Mouse (Mus musculus): ENCODE measurements around the gene Pitx2.
A peak's percentile ranks its signal among the peaks of the same experiment; 100 is the strongest.

Pitx2 gene

DNA sequence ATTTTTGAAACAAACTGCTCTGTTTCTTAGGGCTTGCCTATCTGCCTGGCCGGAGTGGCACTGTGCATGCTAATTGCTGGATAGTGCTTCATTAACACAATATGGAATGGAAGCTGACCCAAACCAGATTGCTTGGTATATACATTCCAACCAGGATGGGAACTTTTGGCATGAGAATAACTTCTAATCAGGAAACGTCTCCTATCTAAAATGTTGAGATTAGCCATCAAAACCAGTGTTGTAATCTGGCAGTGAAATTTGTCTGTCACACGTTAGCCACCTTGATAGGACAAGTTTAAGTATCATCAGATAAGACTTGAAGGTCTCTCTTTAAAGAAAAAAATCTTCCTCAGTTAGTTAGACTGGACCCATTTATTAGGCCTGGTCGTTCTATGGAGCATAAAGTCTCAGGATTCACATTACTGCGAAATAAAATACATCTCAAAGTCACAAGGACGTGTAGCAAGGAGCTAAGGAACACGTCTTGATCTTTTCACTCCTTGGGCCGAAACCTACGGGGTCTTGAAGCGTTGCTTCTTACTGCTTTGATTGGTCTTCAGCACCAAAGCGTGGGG is 2.1 kb downstream of the Pitx2 start:
- DNase-seq (ENCODE audit: low read depth, low spot score) = no peak

DNA sequence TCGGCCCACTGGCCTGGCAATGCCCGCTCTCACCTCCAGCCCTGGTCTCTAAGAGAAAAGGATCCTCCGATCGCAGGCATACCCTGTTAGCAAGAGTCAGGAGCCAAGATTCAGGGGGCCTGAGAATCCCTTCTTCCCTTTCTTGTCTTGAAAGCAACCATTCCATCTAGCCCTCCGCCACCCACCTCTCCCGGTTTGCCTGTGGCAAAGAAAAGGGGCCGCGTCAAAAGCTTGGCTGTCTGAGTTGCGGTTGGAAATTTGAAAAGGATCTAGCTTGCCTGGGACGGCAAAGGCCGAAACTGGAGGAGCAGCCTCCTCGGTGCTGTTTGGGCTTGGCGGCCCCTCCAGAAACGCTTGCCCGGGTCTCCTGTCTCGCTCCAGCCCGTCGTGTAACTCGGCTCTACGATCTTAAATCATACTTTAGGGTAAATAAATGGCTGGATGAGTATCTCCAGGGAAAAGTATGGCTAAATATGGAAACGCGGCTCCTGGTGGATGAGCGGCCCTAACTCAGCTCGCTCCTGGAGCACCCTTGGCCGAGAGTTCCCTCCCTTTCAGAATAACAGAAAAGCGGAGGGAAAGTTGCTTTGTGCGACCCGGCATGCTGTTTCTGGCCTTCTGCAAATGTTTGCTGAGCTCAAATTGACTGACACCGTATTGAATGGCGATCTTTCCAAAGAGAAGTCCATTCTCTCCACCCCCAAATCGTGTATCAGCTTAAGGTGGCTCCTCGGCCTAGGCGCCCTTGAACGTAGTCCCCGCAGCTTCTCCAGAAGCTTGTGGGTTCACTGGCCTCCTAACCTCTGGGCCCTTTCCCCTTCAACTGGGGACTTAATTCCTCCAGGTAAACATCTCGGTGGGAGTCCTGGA is 3.4 kb downstream of the Pitx2 start:
- DNase-seq (ENCODE audit: low read depth, low spot score) = no peak

DNA sequence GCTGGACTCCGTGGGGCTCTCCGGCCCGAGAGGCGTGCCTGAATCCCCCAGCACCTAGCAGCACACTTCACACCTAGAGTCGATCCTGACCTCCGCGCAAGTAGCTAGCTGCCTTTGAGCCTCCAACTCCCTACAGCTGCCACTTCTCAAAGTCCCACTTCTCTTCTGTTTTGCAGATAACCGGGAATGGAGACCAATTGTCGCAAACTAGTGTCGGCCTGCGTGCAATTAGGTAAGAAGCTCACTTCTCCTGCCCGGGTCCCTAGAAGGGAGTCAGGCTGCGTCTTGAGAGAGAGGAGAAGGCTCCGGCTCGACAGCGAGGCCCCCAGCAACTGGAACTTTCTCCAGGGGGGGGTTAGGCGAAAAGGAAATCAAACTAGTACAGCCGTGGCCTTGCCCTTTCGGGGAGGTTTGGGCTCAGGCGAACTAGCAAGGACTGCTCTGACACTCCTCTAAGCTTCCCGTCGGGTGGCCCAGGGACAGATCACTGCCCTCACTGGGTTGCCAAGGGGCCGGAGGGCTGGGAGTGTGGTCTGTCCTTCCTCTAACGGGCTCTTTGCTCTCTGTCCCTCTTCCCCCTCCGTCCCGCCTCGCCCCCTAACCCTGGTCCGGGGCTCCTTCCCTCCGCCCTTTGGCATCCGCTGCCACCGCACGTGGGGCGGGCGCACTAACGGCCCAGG is 4.2 kb downstream of the Pitx2 start:
- no peak for DNase-seq (ENCODE audit: low read depth, low spot score)

DNA sequence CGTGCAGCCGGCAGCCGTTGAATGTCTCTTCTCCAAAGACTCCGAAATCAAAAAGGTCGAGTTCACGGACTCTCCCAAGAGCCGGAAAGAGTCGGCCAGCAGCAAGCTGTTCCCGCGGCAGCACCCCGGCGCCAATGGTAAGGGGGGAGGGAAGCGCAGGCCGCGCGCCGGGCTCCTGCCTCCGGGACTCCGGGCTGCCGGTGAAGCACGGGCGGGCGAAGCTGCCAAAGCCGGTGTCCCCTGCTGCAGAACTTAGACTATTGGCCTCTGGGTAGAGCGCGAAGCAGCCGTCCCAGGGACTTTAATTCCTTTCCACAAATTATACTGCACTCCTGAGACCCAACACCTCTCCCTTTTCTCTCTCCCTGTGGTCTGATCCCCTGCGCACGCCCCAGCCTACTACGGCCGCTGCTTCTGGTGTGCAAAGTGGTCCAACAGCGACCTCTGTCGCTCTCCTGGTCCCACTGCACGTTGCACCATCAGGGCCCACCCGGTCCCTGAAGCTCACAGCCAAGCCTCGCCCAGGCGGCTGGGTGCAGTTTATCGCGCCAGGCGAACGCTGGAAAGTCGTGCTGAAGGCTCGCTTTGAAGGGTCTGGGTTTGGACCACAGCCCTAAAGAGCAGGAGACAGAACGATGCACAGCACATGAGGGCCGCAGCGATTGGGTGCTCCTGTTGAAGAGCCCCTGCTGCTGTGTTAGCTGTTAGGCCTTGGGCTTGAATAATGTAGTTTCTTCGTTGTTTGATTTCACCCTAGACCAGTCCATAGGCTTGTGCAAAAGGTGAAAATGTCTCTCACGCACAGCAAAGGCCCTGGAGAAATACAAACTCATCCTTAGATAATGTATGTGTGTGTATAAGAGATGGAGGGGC is 5.0 kb downstream of the Pitx2 start:
- DNase-seq (ENCODE audit: low read depth, low spot score) = peak; percentile 95

DNA sequence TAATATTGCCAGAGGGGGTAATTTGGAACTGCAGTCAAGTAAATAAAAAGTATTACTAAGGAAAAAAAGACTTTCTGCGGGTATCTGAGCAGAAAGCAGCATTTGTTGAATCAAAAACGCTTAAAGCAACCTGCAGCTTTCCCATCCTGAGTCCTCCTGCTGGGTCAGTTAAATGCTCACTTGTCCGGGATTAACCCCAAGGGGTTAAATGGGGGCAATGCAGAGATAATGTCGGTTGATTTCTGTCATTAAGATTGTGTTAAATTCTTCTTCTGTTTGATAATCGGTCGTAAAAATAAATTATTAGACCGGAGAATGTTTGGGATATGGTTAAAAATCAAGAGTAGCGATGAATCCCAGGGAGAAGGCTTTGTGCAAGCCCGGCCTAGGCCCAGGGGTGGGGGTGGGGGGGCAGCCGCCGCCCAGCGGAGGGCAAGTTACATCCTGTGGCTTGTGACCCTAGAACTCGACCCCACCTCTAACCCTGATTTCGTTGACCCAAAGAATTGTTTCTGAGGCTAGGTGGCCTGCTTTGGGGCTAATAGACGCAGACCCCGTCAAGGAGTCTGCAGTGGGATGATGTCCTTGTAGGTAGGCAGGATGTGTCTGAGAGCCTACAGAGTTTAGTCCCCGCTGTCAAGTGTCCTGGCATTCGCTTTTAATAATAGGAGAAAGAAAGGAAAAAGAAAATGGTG is 6.0 kb downstream of the Pitx2 start:
- no peak for DNase-seq (ENCODE audit: low read depth, low spot score)

GRCm38 (mm10) chr3:129206776-129207175 is 7.1 kb downstream of the Pitx2 start:
- no peak for DNase-seq (ENCODE audit: low read depth, low spot score)

GRCm38 (mm10) chr3:129207231-129208030 is 7.8 kb downstream of the Pitx2 start:
- DNase-seq (ENCODE audit: low read depth, low spot score) = no peak

DNA sequence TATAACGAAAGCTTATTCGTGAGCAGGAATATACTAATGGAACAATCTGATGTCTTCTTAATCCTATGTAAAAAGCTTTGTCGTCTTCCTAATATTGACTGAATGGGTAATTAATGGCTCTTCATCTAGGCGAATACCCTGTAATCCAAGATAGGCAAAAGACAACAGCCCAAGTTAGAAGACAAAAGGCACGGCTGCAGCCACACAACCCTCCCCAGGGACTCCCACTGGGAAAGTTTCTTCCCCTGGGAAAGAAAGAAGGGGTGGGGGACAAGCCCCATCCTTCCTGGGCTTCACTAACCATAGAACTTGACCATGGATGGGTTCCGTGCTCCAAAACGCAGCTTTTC is 8.3 kb downstream of the Pitx2 start:
- no peak for DNase-seq (ENCODE audit: low read depth, low spot score)

GRCm38 (mm10) chr3:129208421-129208820 is 8.7 kb downstream of the Pitx2 start:
- no peak for DNase-seq (ENCODE audit: low read depth, low spot score)

DNA sequence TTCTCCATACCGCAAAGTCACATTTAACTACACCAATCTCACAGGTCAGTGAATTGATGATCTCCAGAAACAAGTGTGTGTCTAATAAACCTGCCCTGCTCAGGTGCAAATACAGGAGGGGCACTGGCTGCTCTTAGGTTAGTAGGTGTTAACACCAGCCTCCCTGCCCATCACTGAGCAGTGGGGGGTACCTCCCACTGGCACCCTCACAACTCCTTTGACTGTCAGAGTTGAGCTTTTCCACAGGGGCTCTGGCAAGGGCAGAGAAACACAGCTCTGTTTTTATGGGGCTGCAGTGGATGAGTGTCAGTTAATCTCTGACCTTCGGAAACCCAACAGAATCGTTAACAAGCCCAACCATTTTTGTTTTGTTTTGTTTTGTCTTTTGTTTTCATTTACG is 9.6 kb downstream of the Pitx2 start:
- no peak for DNase-seq (ENCODE audit: low read depth, low spot score)

GRCm38 (mm10) chr3:129209771-129210170 is 10.1 kb downstream of the Pitx2 start:
- no peak for DNase-seq (ENCODE audit: low read depth, low spot score)

DNA sequence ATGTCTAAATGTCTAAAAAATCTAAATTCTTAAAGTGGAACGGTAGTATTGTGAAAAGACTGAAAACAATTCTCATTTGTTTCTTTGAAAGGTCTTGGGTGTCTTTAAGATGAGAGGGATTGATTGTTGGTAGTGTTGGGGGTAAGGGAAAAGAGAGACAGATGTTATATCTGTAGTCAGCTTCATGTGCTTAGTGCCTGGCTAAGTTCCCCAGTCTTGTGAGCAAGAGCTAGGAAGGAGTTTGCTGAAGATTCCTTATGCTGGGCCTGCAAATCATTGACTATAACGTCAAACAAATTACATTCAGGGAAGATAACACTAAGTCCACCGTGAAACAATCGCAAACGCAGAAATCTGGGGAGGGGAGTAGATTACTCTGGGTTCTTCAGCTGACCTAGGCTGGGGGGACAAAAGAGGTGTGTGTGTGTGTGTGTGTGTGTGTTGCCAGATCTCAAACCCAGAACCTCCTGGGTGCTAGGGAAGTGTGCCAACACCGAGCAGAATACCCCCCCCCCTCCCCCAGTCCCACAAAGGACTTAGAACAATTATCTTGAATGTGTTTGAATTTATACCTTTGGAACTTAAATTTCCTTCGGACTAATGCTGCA is 12.5 kb downstream of the Pitx2 start:
- DNase-seq (ENCODE audit: low read depth, low spot score) = no peak

DNA sequence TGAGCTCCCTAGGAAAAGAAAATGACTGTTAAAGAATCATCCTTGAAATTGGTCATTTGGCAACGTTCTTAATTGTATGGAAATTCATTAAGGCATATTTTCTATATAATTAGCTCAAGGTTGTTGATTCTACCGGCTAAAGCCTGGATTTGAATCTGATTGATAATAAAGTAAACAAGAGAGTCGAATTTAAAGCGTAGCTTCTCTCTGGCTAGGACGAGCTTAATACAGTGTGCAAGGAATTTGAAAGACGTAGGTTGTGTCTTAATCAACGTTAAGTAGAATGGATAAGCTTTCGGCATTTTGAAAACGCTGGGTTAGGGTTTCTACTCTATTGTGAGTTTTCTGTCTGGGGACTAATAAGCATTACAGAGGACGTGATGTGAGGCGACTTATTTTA is 13.1 kb downstream of the Pitx2 start:
- DNase-seq (ENCODE audit: low read depth, low spot score) = no peak

GRCm38 (mm10) chr3:129213633-129214145 is 14.0 kb downstream of the Pitx2 start:
- peak; percentile 92 for DNase-seq (ENCODE audit: low read depth, low spot score)

DNA sequence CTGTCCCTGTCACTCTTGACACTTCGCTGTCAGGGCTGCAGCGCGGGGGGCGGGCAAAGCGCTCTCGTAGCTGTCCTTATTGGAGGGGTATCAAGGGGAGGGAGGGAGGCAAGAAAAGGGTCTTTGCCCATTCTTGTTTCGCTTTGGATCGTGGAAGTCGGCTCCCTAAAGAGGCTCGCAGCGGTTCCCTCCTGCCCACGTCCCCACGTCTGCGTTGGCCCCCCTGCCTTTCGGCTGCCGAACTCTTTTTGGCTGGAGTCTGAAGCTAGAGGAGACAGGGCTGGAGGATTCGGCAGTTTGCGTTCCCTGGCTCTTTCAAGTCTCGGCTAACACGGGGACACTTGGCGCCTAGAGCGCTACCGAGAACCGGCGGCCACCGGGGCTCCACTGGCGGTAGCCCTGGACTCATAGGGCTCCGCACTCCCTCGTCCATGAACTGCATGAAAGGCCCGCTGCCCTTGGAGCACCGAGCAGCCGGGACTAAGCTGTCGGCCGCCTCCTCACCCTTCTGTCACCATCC is 14.5 kb downstream of the Pitx2 start:
- no peak for DNase-seq (ENCODE audit: low read depth, low spot score)

- no peak for DNase-seq (ENCODE audit: low read depth, low spot score)
Observed at GRCm38 (mm10) chr3:129214666-129215161, 15.0 kb downstream of the Pitx2 start.

DNA sequence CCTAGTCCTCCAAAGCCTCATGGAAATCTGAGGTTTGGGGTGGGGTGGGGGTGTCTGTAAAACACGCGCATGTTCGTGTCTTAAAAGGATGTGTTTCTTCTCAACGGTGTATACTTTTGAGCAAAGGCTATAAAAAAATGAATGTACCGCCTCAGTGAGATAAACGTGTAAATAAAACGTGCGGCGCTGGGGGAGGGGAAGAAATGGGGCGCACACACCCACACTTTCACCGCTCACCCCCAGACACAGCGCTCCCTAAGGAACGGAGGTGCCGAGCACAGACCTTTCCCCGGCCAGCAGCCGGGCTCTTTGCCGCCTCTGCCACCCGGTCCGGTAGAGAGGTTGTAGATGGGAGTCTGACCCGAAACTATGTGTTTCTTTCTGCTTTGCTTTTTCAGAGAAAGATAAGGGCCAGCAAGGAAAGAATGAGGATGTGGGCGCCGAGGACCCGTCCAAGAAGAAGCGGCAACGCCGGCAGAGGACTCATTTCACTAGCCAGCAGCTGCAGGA is 15.6 kb downstream of the Pitx2 start:
- no peak for DNase-seq (ENCODE audit: low read depth, low spot score)

DNA sequence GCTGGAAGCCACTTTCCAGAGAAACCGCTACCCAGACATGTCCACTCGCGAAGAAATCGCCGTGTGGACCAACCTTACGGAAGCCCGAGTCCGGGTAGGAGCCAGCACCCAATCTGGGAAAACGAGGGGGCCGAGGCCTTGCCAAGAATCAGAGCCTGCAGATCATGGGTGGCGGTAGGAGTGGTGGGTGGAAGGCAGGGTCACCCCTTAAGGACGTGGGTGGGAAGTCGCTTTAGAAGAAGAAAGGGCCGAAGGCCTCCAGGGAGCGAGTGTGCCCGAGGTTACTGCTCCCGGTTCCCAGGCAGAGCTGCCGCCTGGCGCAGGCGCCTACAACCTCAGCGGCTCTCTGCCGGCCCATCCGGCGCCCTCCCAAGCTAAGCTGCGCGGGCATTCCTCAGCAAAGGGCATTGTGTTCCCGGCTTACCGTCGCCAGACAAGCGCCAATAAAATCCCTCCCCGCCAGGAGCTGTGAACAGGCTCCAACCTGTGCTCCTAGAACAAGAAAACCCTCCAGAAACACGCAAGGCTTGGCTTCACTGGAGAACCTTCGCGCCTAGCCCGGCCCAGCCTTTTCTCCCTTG is 16.2 kb downstream of the Pitx2 start:
- no peak for DNase-seq (ENCODE audit: low read depth, low spot score)

DNA sequence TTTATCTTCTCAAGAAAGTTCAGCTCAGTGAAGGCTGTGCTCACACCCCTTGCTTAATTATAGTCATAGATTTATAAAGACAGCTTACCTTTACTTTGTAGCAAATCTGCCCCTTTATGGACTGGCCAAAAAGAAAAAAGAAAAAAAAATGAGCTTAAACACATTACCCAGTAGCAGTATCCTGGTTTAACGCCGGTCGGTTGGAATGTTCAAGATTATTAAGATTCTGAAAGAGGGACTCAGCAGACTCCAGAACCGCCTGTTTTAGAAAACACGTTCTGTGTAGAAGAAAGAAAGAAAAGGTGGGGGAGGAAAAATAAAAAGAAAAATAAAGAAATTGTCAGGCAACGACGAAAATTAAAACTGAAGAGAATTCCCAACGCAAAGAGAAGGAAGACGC is 16.8 kb downstream of the Pitx2 start:
- no peak for DNase-seq (ENCODE audit: low read depth, low spot score)
